Mouse (Mus musculus) hematopoietic stem cell, adult 5-6 weeks (primary cell): ENCODE measurements around the gene Clpx. TPM values are rescaled to one million over a fixed set of nuclear protein-coding genes. Genes with fewer than 3 reads are reported as not detected.

Source experiments
- ATAC-seq, 2 experiments: fragments of 125-278 bp in 1 of 2; replicated peaks in 1 of 2; 2 replicates each; pipeline ENCODE4 v1.8.0; 2016 to 2017; ENCODE audit warnings: inconsistent platforms in 2 of 2, mild to moderate bottlenecking in 2 of 2, moderate number of reproducible peaks in 2 of 2, low read depth in 1 of 2, moderate TSS enrichment in 1 of 2; ENCODE audit not compliant: low FRiP score in 2 of 2, poor library complexity in 2 of 2, severe bottlenecking in 2 of 2, insufficient read depth in 1 of 2, low TSS enrichment in 1 of 2
- total RNA-seq: library from RNA; stranded (forward); fragments of 172-1452, 232-1000 nt; gene quantifications from 2 replicates; pipeline ENCODE4 v1.2.3, GENCODE M21; 2017

Clpx gene
- total RNA-seq, 1 experiment from 2014 or later = 54.9 TPM

DNA sequence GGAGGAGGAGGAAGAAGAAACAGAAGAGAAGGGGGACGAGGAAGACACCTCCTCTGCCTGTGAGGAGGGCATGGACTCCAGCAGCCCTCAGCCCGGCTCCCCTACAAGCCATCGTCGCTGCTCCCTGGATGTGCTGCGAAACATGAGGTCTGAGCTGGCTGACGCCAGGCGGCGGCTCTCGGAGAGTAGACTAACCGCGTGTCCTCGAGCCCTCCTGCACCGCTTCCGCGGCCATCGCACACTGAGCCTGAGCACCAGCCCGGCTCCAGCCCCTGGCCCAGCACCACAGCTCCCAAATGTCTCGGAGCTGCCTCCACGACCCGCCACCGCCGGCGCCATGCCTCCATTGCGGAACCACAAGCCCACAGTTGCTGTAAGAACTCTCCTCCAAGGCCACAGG, 77.7 kb downstream of the Clpx start:
- ATAC-seq = no peak

DNA sequence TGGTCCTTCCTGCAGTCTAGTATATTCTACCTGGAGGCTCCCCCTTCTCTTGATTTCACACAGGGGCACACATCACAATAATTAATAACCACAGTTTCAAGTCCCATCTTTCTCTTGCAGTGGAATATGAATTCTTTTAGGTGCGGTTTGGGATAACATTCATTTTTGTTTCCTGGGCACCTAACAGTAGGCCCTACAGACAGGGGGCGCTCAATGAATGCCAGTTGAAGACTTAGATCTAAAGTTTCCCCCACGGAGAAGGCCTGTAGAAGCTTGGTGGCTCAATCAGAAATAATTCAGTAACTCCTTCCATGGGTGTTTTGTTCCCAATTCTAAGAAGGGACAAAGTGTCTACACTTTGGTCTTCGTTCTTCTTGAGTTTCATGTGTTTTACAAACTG, 78.4 kb downstream of the Clpx start:
- ATAC-seq = no peak

DNA sequence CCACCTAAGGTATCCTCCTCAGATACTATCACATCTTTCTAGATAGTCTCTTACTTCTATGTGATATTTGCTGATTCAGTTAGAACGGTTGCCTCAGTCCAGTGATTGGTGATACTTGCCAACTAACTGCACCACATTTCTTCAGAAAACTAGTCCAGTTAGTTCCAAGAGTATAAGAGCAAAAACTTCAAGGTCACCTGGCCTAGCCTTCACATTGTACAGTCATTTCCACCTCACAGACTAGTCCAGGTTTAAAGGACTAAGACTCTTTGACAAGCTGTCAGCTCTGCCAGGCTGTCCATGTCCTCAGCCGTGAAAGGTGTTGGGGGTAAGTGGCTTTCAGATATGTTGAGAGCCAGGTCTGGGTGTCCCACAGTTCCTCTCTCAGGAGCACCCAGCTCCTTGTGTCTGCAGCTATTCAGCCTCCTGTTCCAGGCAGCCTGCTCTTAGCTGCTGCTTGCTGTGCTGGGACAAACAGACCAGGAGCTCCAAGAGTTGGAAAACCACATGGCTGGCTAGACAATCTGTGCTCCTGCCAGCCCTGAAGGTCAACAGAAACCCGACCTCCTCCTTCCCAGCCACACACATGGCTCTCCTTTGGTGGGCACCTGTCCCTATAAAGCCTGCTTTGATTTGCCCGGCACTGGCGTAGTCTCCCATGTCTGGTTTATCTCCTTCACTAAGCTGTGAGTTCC, 80.6 kb downstream of the Clpx start:
- no peak for ATAC-seq

DNA sequence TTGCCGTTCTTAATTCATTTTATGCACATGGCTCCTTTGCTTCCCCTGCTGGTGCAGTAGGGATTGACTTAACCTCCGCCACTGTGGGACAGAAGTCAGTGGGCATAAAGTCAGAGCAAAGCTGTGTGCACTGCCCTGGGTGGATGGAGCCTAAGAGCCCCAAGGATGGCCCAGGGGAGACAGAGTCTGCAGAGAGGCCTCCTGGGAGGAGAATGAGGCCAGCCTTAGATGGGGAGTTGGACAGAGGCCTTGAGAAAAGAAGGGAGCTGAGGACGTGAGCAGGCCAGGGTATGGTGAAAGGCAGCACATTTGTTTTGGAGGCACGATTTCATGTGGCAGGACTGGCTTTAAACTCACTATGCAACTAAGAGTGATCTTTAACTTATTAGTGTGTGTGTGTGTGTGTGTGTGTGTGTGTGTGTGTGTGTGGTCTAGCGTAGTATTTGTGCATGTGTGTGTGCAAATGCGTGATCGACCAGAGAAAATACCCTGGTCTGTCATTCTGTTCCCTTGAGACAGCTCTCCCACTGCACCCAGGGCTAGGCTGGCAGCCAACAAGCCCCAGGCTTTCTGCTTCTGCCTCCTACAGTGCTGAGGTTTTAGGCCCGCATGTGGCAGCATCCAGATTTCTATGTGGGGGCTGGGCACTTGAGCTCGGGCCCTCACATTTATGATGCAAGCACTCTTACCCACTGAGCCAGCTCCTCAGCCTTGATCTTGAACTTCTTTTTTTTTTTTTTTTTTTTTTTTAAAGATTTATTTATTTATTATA, 81.3 kb downstream of the Clpx start:
- ATAC-seq = no peak

Other genes starting within 250 kb of the Clpx start
- 1.4 and 1.6 TPM in 2 replicates for gene Igdcc4, start 192.8 kb upstream of the Clpx start, total RNA-seq
- gene Igdcc3, start 153.1 kb upstream of the Clpx start, total RNA-seq = not detected in 2 replicates
- gene Parp16, start 98.9 kb upstream of the Clpx start, total RNA-seq = 7.6 and 9.6 TPM in 2 replicates
- not detected in 2 replicates for gene Cilp, start 29.1 kb upstream of the Clpx start, total RNA-seq
- gene Pdcd7, start 51.8 kb downstream of the Clpx start, total RNA-seq = 29.6 and 30.4 TPM in 2 replicates
- 0.94 TPM in 1 of 2 replicates, not detected in the other for gene Ubap1l, start 66.8 kb downstream of the Clpx start, total RNA-seq
- 0.89 and 1.9 TPM in 2 replicates for gene Kbtbd13, start 97.4 kb downstream of the Clpx start, total RNA-seq
- 1.9 and 2.8 TPM in 2 replicates for gene Rasl12, start 104.2 kb downstream of the Clpx start, total RNA-seq
- not detected in 2 replicates for gene Slc51b, start 128.7 kb downstream of the Clpx start, total RNA-seq
- gene Mtfmt, start 141.5 kb downstream of the Clpx start, total RNA-seq = 17.7 and 21.0 TPM in 2 replicates
- gene Spg21, start 166.7 kb downstream of the Clpx start, total RNA-seq = 67.1 and 82.4 TPM in 2 replicates
- gene Ankdd1a, start 225.9 kb downstream of the Clpx start, total RNA-seq = not detected in 2 replicates